Mouse (Mus musculus): Measurements from ENCODE around the gene Gm43720. TPM values are rescaled to one million over a fixed set of nuclear protein-coding genes. Genes with fewer than 3 reads are reported as not detected.
"Not testable (repeated sequence)": the region's sequence is repeated elsewhere in the genome, so short reads cannot be mapped to it uniquely, and the experiment has no call there.

Gene Gm43720
- polyA plus RNA-seq, 1 experiment from 2014 or later = 0.14 TPM

DNA sequence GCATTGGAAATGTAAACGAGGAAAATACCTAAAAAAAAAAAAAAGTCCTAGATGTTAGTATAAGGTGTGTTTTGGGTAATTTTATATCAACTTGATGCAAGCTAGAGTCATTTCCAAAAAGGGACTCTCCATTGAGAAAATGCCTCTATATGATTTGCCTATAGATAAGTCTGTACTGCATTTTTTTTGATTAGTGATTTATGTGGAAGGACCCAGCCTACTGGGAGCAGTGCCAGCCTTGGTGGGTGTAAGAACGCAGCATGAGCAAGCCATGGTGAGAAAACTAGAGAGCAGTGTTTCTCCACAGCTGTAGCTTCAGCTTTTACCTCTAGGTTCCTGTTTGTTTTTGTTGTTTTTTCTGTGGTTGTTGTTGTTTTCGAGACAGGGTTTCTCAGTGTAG, 56.5 kb downstream of the Gm43720 start:
- WGBS (ENCODE audit: insufficient replicate concordance) = 57% methylated on average over 3 of the region's 3 CpGs
- no peak overlapping the region for H3K27ac ChIP-seq (ENCODE audit: low read depth, low read length)
- no peak overlapping the region for H3K9ac ChIP-seq (ENCODE audit: low read depth, low read length)
- H3K9me3 ChIP-seq (replicated peaks; ENCODE audit: control insufficient read depth, low read length) = no peaks in the 10 kb centered on the region
- H3K4me2 ChIP-seq = no peak overlapping the region
- no peaks in the 10 kb centered on the region for H3K27me3 ChIP-seq (ENCODE audit: control insufficient read depth, insufficient read depth, low read length)
- no peaks in the 10 kb centered on the region for H3K4me1 ChIP-seq (ENCODE audit: control insufficient read depth, insufficient read depth, low read length)
- no peak for ATAC-seq (replicated peaks; ENCODE audit: insufficient number of reproducible peaks, low FRiP score, low TSS enrichment)
- no peak overlapping the region for H3K4me3 ChIP-seq (ENCODE audit: low read depth, low read length)
- no peaks in the 10 kb centered on the region for H3K36me3 ChIP-seq (ENCODE audit: control insufficient read depth, insufficient read depth, low read length)

DNA sequence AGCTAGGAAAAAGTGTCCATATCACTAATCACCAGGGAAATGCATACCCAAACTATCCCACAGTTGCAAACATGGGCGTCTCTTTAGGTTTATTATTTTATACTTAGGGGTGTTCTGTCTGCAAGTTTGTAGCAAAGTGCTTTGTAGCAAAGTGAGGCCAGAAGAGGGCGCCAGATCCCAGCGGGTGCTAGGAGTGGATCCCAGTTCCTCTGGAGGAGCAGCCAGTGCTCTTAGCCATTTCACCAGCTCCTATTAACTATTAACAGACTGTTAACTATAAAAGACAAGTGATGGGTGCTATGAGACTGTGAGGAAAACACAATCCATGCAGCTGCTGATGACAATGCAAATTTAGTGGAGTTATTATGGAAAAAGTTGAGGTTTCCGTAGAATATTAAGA, 57.6 kb downstream of the Gm43720 start:
- 24% methylated on average over 4 of the region's 4 CpGs for WGBS (ENCODE audit: insufficient replicate concordance)
- no peak for ATAC-seq (replicated peaks; ENCODE audit: insufficient number of reproducible peaks, low FRiP score, low TSS enrichment)
- Histone ChIP-seq H3K4me2 (no peak overlapping the region), H3K36me3 (ENCODE audit: control insufficient read depth, insufficient read depth, low read length) (no peaks in the 10 kb centered on the region), H3K9ac (ENCODE audit: low read depth, low read length) (no peak overlapping the region), H3K4me3 (ENCODE audit: low read depth, low read length) (no peak overlapping the region), H3K27me3 (ENCODE audit: control insufficient read depth, insufficient read depth, low read length) (no peaks in the 10 kb centered on the region), H3K27ac (ENCODE audit: low read depth, low read length) (no peak overlapping the region), H3K4me1 (ENCODE audit: control insufficient read depth, insufficient read depth, low read length) (no peaks in the 10 kb centered on the region), H3K9me3 (replicated peaks; ENCODE audit: control insufficient read depth, low read length) (no peaks in the 10 kb centered on the region)

DNA sequence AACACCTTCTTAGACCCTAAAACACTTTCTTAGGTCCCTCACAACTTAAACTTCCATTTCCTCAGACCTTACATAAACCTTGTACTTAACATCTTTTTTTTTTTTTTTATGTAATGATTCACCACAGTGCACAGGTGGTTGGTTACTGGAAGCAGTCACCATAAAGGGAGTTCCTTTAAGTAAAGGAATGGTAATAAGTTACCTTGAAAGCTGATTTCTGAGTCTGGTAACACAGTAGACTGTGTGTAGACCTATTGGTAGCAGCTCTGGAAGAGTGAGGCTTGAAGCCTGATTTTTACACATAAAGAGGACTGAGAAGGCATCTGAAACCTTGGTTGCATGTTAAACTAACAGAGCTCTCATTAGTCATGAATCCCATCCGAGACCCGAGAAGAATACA, 59.9 kb downstream of the Gm43720 start:
- Histone ChIP-seq H3K9me3 (replicated peaks; ENCODE audit: control insufficient read depth, low read length) (no peaks in the 10 kb centered on the region), H3K4me3 (ENCODE audit: low read depth, low read length) (no peak overlapping the region), H3K4me1 (ENCODE audit: control insufficient read depth, insufficient read depth, low read length) (no peaks in the 10 kb centered on the region), H3K36me3 (ENCODE audit: control insufficient read depth, insufficient read depth, low read length) (no peaks in the 10 kb centered on the region), H3K27me3 (ENCODE audit: control insufficient read depth, insufficient read depth, low read length) (no peaks in the 10 kb centered on the region), H3K4me2 (no peak overlapping the region), H3K27ac (ENCODE audit: low read depth, low read length) (no peak overlapping the region), H3K9ac (ENCODE audit: low read depth, low read length) (no peak overlapping the region)
- 50% methylated on average over 2 of the region's 2 CpGs for WGBS (ENCODE audit: insufficient replicate concordance)
- ATAC-seq (replicated peaks; ENCODE audit: insufficient number of reproducible peaks, low FRiP score, low TSS enrichment) = no peak

DNA sequence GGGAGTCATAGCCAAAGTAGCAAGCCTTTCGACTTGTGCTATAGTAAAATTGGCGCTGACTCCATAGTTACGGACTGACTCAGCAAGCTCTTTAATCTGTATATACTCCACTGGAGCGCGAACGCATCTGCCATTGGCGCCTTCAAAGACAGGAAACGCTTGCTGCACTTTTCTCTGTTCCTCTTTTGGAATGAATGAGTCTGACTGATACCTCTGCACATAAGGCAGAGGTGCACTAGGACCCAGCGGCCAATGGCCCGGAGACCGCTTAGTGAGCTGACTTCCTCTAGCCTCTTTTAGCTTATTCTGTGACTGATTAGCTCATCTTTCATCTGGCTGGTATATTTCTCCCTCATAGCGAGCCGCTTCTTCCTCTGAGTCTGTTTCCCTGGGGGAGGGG, 63.1 kb downstream of the Gm43720 start:
- not testable (repeated sequence) for H3K27ac ChIP-seq (ENCODE audit: low read depth, low read length); H3K9ac ChIP-seq (ENCODE audit: low read depth, low read length); H3K4me2 ChIP-seq; H3K9me3 ChIP-seq (replicated peaks; ENCODE audit: control insufficient read depth, low read length); H3K27me3 ChIP-seq (ENCODE audit: control insufficient read depth, insufficient read depth, low read length); H3K36me3 ChIP-seq (ENCODE audit: control insufficient read depth, insufficient read depth, low read length); H3K4me3 ChIP-seq (ENCODE audit: low read depth, low read length); ATAC-seq (replicated peaks; ENCODE audit: insufficient number of reproducible peaks, low FRiP score, low TSS enrichment); H3K4me1 ChIP-seq (ENCODE audit: control insufficient read depth, insufficient read depth, low read length)
- WGBS (ENCODE audit: insufficient replicate concordance) = 92% methylated on average over 13 of the region's 13 CpGs

Other genes starting within 250 kb of the Gm43720 start
- not detected in 2 replicates for gene Smok3c, start 226.8 kb downstream of the Gm43720 start, polyA plus RNA-seq (2014; fragmentation: Nextera tagmentation; extraction: Ambion mirVana)
- gene Zkscan1, start 194.9 kb downstream of the Gm43720 start, polyA plus RNA-seq (2014; fragmentation: Nextera tagmentation; extraction: Ambion mirVana) = 13.0 and 18.1 TPM in 2 replicates
- 45.7 and 48.5 TPM in 2 replicates for gene Zscan21, start 163.1 kb downstream of the Gm43720 start, polyA plus RNA-seq (2014; fragmentation: Nextera tagmentation; extraction: Ambion mirVana)
- 8.0 and 10.0 TPM in 2 replicates for gene Zfp113, start 124.2 kb downstream of the Gm43720 start, polyA plus RNA-seq (2014; fragmentation: Nextera tagmentation; extraction: Ambion mirVana)
- 253 and 277 TPM in 2 replicates for gene Cops6, start 118.9 kb downstream of the Gm43720 start, polyA plus RNA-seq (2014; fragmentation: Nextera tagmentation; extraction: Ambion mirVana)
- gene Ap4m1, start 108.0 kb downstream of the Gm43720 start, polyA plus RNA-seq (2014; fragmentation: Nextera tagmentation; extraction: Ambion mirVana) = 10.2 TPM in 2 replicates
- gene Mcm7, start 107.5 kb downstream of the Gm43720 start, polyA plus RNA-seq (2014; fragmentation: Nextera tagmentation; extraction: Ambion mirVana) = 139 and 143 TPM in 2 replicates
- gene Taf6, start 92.5 kb downstream of the Gm43720 start, polyA plus RNA-seq (2014; fragmentation: Nextera tagmentation; extraction: Ambion mirVana) = 82.8 and 85.2 TPM in 2 replicates
- gene Cnpy4, start 92.5 kb downstream of the Gm43720 start, polyA plus RNA-seq (2014; fragmentation: Nextera tagmentation; extraction: Ambion mirVana) = 31.7 and 33.7 TPM in 2 replicates
- gene Mblac1, start 85.6 kb downstream of the Gm43720 start, polyA plus RNA-seq (2014; fragmentation: Nextera tagmentation; extraction: Ambion mirVana) = 4.5 and 5.9 TPM in 2 replicates
- gene Nxpe5, start 54.1 kb downstream of the Gm43720 start, polyA plus RNA-seq (2014; fragmentation: Nextera tagmentation; extraction: Ambion mirVana) = not detected in 2 replicates
- gene Lamtor4, start 24.5 kb downstream of the Gm43720 start, polyA plus RNA-seq (2014; fragmentation: Nextera tagmentation; extraction: Ambion mirVana) = 71.8 and 74.4 TPM in 2 replicates
- 3.5 and 4.0 TPM in 2 replicates for gene BC037034, start 15.9 kb downstream of the Gm43720 start, polyA plus RNA-seq (2014; fragmentation: Nextera tagmentation; extraction: Ambion mirVana)
- gene Gal3st4, start 7.1 kb downstream of the Gm43720 start, polyA plus RNA-seq (2014; fragmentation: Nextera tagmentation; extraction: Ambion mirVana) = 1.3 and 1.4 TPM in 2 replicates
- gene Gpc2, start within 50 bp of the Gm43720 start, polyA plus RNA-seq (2014; fragmentation: Nextera tagmentation; extraction: Ambion mirVana) = 2.9 and 3.0 TPM in 2 replicates
- gene Stag3, start 282 bp upstream of the Gm43720 start, polyA plus RNA-seq (2014; fragmentation: Nextera tagmentation; extraction: Ambion mirVana) = 1.8 and 4.4 TPM in 2 replicates
- gene Pvrig, start 62.0 kb upstream of the Gm43720 start, polyA plus RNA-seq (2014; fragmentation: Nextera tagmentation; extraction: Ambion mirVana) = 0.14 TPM in 1 of 2 replicates, not detected in the other
- gene Zfp157, start 161.5 kb upstream of the Gm43720 start, polyA plus RNA-seq (2014; fragmentation: Nextera tagmentation; extraction: Ambion mirVana) = 21.9 and 23.6 TPM in 2 replicates

Data from heart, embryonic 11.5 days (tissue).